In the genomic region with DNA sequence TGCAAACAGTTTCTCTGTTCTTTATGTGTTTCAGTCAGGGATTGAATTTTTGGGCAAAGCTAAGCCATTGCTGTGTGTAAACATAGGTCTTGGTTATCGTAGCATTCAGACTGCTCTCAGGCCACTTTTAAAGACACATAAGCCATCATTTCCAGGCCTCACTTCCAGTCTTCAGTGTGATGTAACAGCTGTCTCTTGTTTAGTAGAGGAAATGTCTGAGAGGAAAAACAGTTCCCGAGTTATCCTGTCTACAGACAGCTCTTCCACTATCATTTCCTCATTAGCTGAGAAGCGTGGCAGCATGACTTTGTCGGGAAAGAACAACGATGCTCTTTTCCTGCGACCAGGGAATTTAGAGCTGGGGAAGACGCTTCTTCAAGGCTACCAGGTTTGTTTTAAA, we compare ENCODE assay signal across 29 mouse cellular contexts.
DNase-seq lines count a peak whose midpoint lies in the region; ATAC-seq and TF ChIP-seq lines count a peak whose summit lies in the region.
"Had no signal": no experiment of that assay in that cellular context is flagged by ENCODE, and none has a peak within 500 bp of the region (broad histone marks: within the 10 kb centered on the region; RNA-seq: fewer than 3 reads in every experiment).

No protein-coding gene starts in this region.

- H3K9ac ChIP-seq in forebrain, postnatal 0 days, result no peak overlapping the region
- no peak overlapping the region for H3K9ac ChIP-seq in forebrain, embryonic 15.5 days (replicated peaks)
- H3K9ac ChIP-seq: embryonic facial prominence, embryonic 13.5 days; heart, embryonic 13.5 days; hindbrain, embryonic 14.5 days had no signal

- no peak for ATAC-seq in forebrain, postnatal 0 days
- no peak for ATAC-seq in forebrain, embryonic 15.5 days (replicated peaks)
- ATAC-seq: activated CD4-positive, CD25-positive, alpha-beta regulatory T cell, adult 4 months; forebrain, embryonic 14.5 days; hindbrain, postnatal 0 days; inflammation-experienced regulatory T-cells, adult 6 months; intestine, embryonic 16.5 days had no signal

- no peak overlapping the region for H3K4me2 ChIP-seq in forebrain, postnatal 0 days (ENCODE audit: low read depth)
- H3K4me2 ChIP-seq in forebrain, embryonic 15.5 days (replicated peaks), result no peak overlapping the region
- H3K4me2 ChIP-seq: embryonic facial prominence, embryonic 13.5 days; heart, embryonic 13.5 days; hindbrain, embryonic 14.5 days had no signal

- no peaks in the 10 kb centered on the region for H3K4me1 ChIP-seq in forebrain, postnatal 0 days (ENCODE audit: insufficient read depth)
- H3K4me1 ChIP-seq in forebrain, embryonic 15.5 days, result peaks cover 9% of the 10 kb centered on the region
- H3K4me1 ChIP-seq: heart, embryonic 10.5 days had no signal

- no peaks in the 10 kb centered on the region for H3K36me3 ChIP-seq in forebrain, postnatal 0 days (ENCODE audit: insufficient read depth)
- no peaks in the 10 kb centered on the region for H3K36me3 ChIP-seq in forebrain, embryonic 15.5 days
- H3K36me3 ChIP-seq: embryonic facial prominence, embryonic 13.5 days; forebrain, embryonic 10.5 days; heart, embryonic 10.5 days; heart, embryonic 13.5 days had no signal

- intact Hi-C loops in left cerebral cortex, adult 2 months (cut with DNase I), result loop anchor here (2.0 to 10.0 kb wide), 8 partner anchors 76 to 1846 kb away; a partner anchor contains a TSS
- intact Hi-C loops in gastrocnemius, adult 2 months (cut with DNase I), result no loop called here

- H3K27ac ChIP-seq in forebrain, postnatal 0 days (ENCODE audit: low read depth, low read length), result peak overlapping the region; percentile 42
- no peak overlapping the region; the same call in 1 of the 2 replicates for H3K27ac ChIP-seq in forebrain, embryonic 15.5 days (replicated peaks)
- H3K27ac ChIP-seq in left cerebral cortex, adult 2 months, result peak overlapping the region; percentile 81; the same call in 1 of the 2 replicates
- H3K27ac ChIP-seq in gastrocnemius, adult 2 months, result no peak overlapping the region
- H3K27ac ChIP-seq: embryonic facial prominence, embryonic 13.5 days; forebrain, embryonic 10.5 days; heart, adult 2 months; heart, embryonic 10.5 days; heart, embryonic 13.5 days; hindbrain, embryonic 14.5 days; hindbrain, postnatal 0 days had no signal

- no peaks in the 10 kb centered on the region for H3K9me3 ChIP-seq in forebrain, postnatal 0 days (ENCODE audit: low read length)
- no peaks in the 10 kb centered on the region for H3K9me3 ChIP-seq in forebrain, embryonic 15.5 days
- H3K9me3 ChIP-seq: embryonic facial prominence, embryonic 13.5 days; forebrain, embryonic 10.5 days; heart, embryonic 10.5 days; heart, embryonic 13.5 days had no signal

- H3K4me3 ChIP-seq in forebrain, postnatal 0 days (ENCODE audit: low read depth, low read length), result no peak overlapping the region
- no peak overlapping the region for H3K4me3 ChIP-seq in forebrain, embryonic 15.5 days
- no peak overlapping the region for H3K4me3 ChIP-seq in left cerebral cortex, adult 2 months
- no peak overlapping the region for H3K4me3 ChIP-seq in gastrocnemius, adult 2 months
- H3K4me3 ChIP-seq: embryonic facial prominence, embryonic 13.5 days; forebrain, embryonic 10.5 days; heart, adult 2 months; heart, embryonic 10.5 days; heart, embryonic 13.5 days had no signal

- no peaks in the 10 kb centered on the region for H3K27me3 ChIP-seq in forebrain, postnatal 0 days (ENCODE audit: insufficient read depth, low read length)
- H3K27me3 ChIP-seq in forebrain, embryonic 15.5 days, result no peaks in the 10 kb centered on the region
- H3K27me3 ChIP-seq: embryonic facial prominence, embryonic 13.5 days; heart, embryonic 13.5 days had no signal

- no peak for TF ChIP-seq CTCF in forebrain, postnatal 0 days (IDR thresholded peaks at IDR 0.05; ENCODE audit: low read depth)
- no peak for TF ChIP-seq CTCF in left cerebral cortex, adult 2 months (IDR thresholded peaks at IDR 0.05)
- TF ChIP-seq CTCF in gastrocnemius, adult 2 months (IDR thresholded peaks at IDR 0.05), result no peak

- peak; percentile 26 for DNase-seq in embryo, embryonic 10 days (ENCODE audit: low spot score)
- no peak for DNase-seq in embryo, embryonic 11 days
- peak; percentile 43 for DNase-seq in forebrain, postnatal 0 days
- no peak for DNase-seq in left cerebral cortex, adult 2 months (ENCODE audit: extremely low spot score in 1 of 2, low spot score in 2 of 2)
- no peak for DNase-seq in left cerebral cortex, adult 9 months (ENCODE audit: low spot score in 2 of 2)
- DNase-seq in brain, adult 2 months (ENCODE audit: low read depth, low spot score), result peak; percentile 13
- DNase-seq in gastrocnemius, adult 2 months, result no peak
- DNase-seq: adrenal gland, adult 8-10 months; adrenal gland, postnatal 25 days; cerebellum, adult 11 months; cerebellum, adult 2 months; cerebellum, adult 9-11 months; cerebellum, postnatal 25 days; gastrocnemius, postnatal 10 days; gastrocnemius, postnatal 36 days; heart, adult 2 months; heart, postnatal 14 days; heart, postnatal 4 days had no signal

- 69% methylated on average over 7 of the region's 7 CpGs for WGBS in forebrain, postnatal 0 days
- WGBS in forebrain, embryonic 15.5 days, result 68% methylated on average over 7 of the region's 7 CpGs

Comparison
In these comparisons a context has a peak if more than half of its experiments do, and no peak if none do; other contexts are left out.
1. DNase-seq: peak in embryo, embryonic 10 days (single experiment), forebrain, postnatal 0 days (single experiment) and brain, adult 2 months (single experiment); none in embryo, embryonic 11 days (single experiment), left cerebral cortex, adult 2 months (0 of 2), left cerebral cortex, adult 9 months (0 of 2) and gastrocnemius, adult 2 months (single experiment).
2. H3K27ac ChIP-seq: peak in forebrain, postnatal 0 days (single experiment) and left cerebral cortex, adult 2 months (single experiment); none in forebrain, embryonic 15.5 days (single experiment) and gastrocnemius, adult 2 months (single experiment).